Mouse (Mus musculus): Measurements from ENCODE around the gene Zbtb18. TPM values are rescaled to one million over a fixed set of nuclear protein-coding genes. Genes with fewer than 3 reads are reported as not detected.

Zbtb18 gene
- polyA plus RNA-seq (2015; fragmentation: Illumina TruSeq; extraction: RNeasy Lipid Tissue Mini Kit (QIAGEN cat#74804); ENCODE audit: insufficient read depth, low replicate concordance): 81.0 TPM

DNA sequence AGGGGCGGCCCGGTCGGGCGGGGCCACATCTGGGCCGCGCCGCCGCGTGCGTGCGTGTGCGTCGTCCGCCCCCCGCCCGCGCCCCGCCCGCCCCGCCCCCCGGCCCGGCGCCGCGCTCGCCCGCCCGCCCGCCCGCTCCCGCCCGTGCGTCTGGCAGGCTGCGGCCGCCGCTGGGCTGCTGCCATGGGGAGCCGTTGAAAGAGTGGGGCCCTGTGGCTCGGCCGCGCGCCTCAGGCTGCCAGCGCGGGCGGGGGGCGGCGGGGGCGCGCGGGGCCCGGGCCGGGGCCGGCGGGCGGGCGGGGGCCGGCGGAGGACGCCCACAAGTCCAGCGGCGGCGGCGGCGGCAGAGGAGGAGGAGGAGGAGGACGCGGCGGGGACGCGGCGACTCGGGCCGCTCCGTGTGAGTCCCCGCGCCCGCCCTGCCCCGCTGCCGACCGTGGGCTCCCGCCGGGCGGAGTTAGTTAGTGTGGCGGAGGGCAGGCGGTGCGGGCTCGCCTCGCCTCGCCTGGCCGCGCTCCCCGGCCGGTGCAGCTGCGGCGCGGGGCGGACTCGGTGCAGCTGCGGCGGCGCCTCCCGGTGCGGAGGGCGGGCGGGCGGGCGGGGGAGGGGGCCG, at the start of gene Zbtb18:
Gene Zbtb18, plus strand, starts transcription at position 156 of the 613 bp plus-strand sequence.

Other genes with a start within 250 kb of the Zbtb18 start
- gene Akt3, start 184.1 kb upstream of the Zbtb18 start, polyA plus RNA-seq (2015; fragmentation: Illumina TruSeq; extraction: RNeasy Lipid Tissue Mini Kit (QIAGEN cat#74804); ENCODE audit: insufficient read depth, low replicate concordance): 64.2 TPM